Mouse (Mus musculus) Muller cell, postnatal 12 days (primary cell): Measurements from ENCODE around the gene Dnah8.
A peak's percentile ranks its signal among the peaks of the same experiment; 100 is the strongest.

Experiments used
- DNase-seq: peaks from one replicate; pipeline ENCODE4 v3.0.0-alpha.2; 2015; ENCODE audit errors: inconsistent ontology term

Dnah8 gene

GRCm38 (mm10) chr17:30662131-30662530 lies 38.0 kb downstream of the Dnah8 start:
- no peak for DNase-seq

GRCm38 (mm10) chr17:30663170-30663569 lies 39.0 kb downstream of the Dnah8 start:
- DNase-seq: no peak

- no peak for DNase-seq
Measured at GRCm38 (mm10) chr17:30664856-30665255, 40.7 kb downstream of the Dnah8 start.

- no peak for DNase-seq
Measured at GRCm38 (mm10) chr17:30672556-30672955, 48.4 kb downstream of the Dnah8 start.

- DNase-seq: no peak
Measured at GRCm38 (mm10) chr17:30673023-30673422, 48.9 kb downstream of the Dnah8 start.

GRCm38 (mm10) chr17:30675021-30675740 lies 51.0 kb downstream of the Dnah8 start:
- no peak for DNase-seq

- no peak for DNase-seq
Measured at GRCm38 (mm10) chr17:30678523-30678922, 54.4 kb downstream of the Dnah8 start.

- no peak for DNase-seq
Measured at GRCm38 (mm10) chr17:30679612-30680011, 55.5 kb downstream of the Dnah8 start.

- peak; percentile 8 for DNase-seq
Measured at GRCm38 (mm10) chr17:30681604-30682003, 57.5 kb downstream of the Dnah8 start.

- no peak for DNase-seq
Measured at GRCm38 (mm10) chr17:30690181-30690580, 66.0 kb downstream of the Dnah8 start.

- DNase-seq: no peak
Measured at GRCm38 (mm10) chr17:30691481-30691880, 67.3 kb downstream of the Dnah8 start.

GRCm38 (mm10) chr17:30694281-30694680 lies 70.1 kb downstream of the Dnah8 start:
- DNase-seq: no peak

- DNase-seq: no peak
Measured at GRCm38 (mm10) chr17:30714732-30715131, 90.6 kb downstream of the Dnah8 start.

GRCm38 (mm10) chr17:30718197-30718596 lies 94.0 kb downstream of the Dnah8 start:
- DNase-seq: no peak

GRCm38 (mm10) chr17:30719031-30719430 lies 94.9 kb downstream of the Dnah8 start:
- DNase-seq: no peak

- DNase-seq: no peak
Measured at GRCm38 (mm10) chr17:30727788-30728187, 103.6 kb downstream of the Dnah8 start.

- no peak for DNase-seq
Measured at GRCm38 (mm10) chr17:30732736-30733135, 108.6 kb downstream of the Dnah8 start.

GRCm38 (mm10) chr17:30734770-30735169 lies 110.6 kb downstream of the Dnah8 start:
- DNase-seq: no peak

- no peak for DNase-seq
Measured at GRCm38 (mm10) chr17:30735454-30735853, 111.3 kb downstream of the Dnah8 start.

- DNase-seq: peak; percentile 7
Measured at GRCm38 (mm10) chr17:30737797-30738196, 113.6 kb downstream of the Dnah8 start.

GRCm38 (mm10) chr17:30739769-30740168 lies 115.6 kb downstream of the Dnah8 start:
- no peak for DNase-seq

GRCm38 (mm10) chr17:30743947-30744346 lies 119.8 kb downstream of the Dnah8 start:
- no peak for DNase-seq

GRCm38 (mm10) chr17:30746056-30747024 lies 122.2 kb downstream of the Dnah8 start:
- peak; percentile 40 for DNase-seq
